Mouse (Mus musculus): ENCODE data around the gene Abcb9. TPM values are rescaled to one million over a fixed set of nuclear protein-coding genes. Genes with fewer than 3 reads are reported as not detected.

Gene Abcb9
- 10 to 100 TPM; 11.4 to 21.3 (median 15.4) TPM for total RNA-seq (2022)

GRCm38 (mm10) chr5:124095596-124096232 lies at the start of gene Abcb9:
Abcb9 (minus strand) TSS chr5:124095798.
- peak; percentile 98 for DNase-seq

GRCm38 (mm10) chr5:124138066-124138465 lies 42.5 kb upstream of the Abcb9 start:
- DNase-seq: no peak

- DNase-seq: no peak
Measured at GRCm38 (mm10) chr5:124134261-124134660, 38.7 kb upstream of the Abcb9 start.

- DNase-seq: no peak
Measured at GRCm38 (mm10) chr5:124125093-124125492, 29.5 kb upstream of the Abcb9 start.

GRCm38 (mm10) chr5:124122357-124122756 lies 26.8 kb upstream of the Abcb9 start:
- no peak for DNase-seq

- no peak for DNase-seq
Measured at GRCm38 (mm10) chr5:124119204-124119603, 23.6 kb upstream of the Abcb9 start.

- peak; percentile 62 for DNase-seq
Measured at GRCm38 (mm10) chr5:124115990-124116845, 20.6 kb upstream of the Abcb9 start, which contains the start of gene Arl6ip4. Arl6ip4 (plus strand) TSS chr5:124116089.

GRCm38 (mm10) chr5:124115531-124115930 lies 19.9 kb upstream of the Abcb9 start:
- no peak for DNase-seq

- no peak for DNase-seq
Measured at GRCm38 (mm10) chr5:124114276-124115025, 18.9 kb upstream of the Abcb9 start.

- DNase-seq: peak; percentile 77
Measured at GRCm38 (mm10) chr5:124113030-124113429, 17.4 kb upstream of the Abcb9 start.

GRCm38 (mm10) chr5:124112531-124112930 lies 16.9 kb upstream of the Abcb9 start:
- peak; percentile 52 for DNase-seq

GRCm38 (mm10) chr5:124111742-124112497 lies 16.3 kb upstream of the Abcb9 start, which contains the start of gene Ogfod2:
Ogfod2 (plus strand) TSS chr5:124112297.
- DNase-seq: peak; percentile 91

GRCm38 (mm10) chr5:124111077-124111741 lies 15.6 kb upstream of the Abcb9 start:
- no peak for DNase-seq

- DNase-seq: no peak
Measured at GRCm38 (mm10) chr5:124103552-124103951, 8.0 kb upstream of the Abcb9 start.

- DNase-seq: no peak
Measured at GRCm38 (mm10) chr5:124103020-124103419, 7.4 kb upstream of the Abcb9 start.

- DNase-seq: no peak
Measured at GRCm38 (mm10) chr5:124102326-124102725, 6.7 kb upstream of the Abcb9 start.

GRCm38 (mm10) chr5:124100128-124101044 lies 4.8 kb upstream of the Abcb9 start:
- DNase-seq: no peak

GRCm38 (mm10) chr5:124098923-124099322 lies 3.3 kb upstream of the Abcb9 start:
- no peak for DNase-seq

- DNase-seq: no peak
Measured at GRCm38 (mm10) chr5:124095077-124095581, 469 bp downstream of the Abcb9 start.
